Mouse (Mus musculus) myocyte (in vitro differentiated cells): Measurements from ENCODE around the gene Pard6b.

Source experiments
- CEBPB ChIP-seq: IDR thresholded peaks from 2 replicates; pipeline ENCODE4 v1.6.1; 2011; ENCODE audit warnings: mild to moderate bottlenecking, moderate library complexity; ENCODE audit not compliant: poor library complexity, insufficient read depth, severe bottlenecking
- E2F4 ChIP-seq: IDR thresholded peaks from one replicate; pipeline ENCODE4 v1.6.1; 2011; ENCODE audit warnings: mild to moderate bottlenecking, control low read depth, moderate library complexity; ENCODE audit not compliant: insufficient read depth
- MYOG ChIP-seq, 3 experiments: IDR thresholded peaks; one replicate each; pipeline ENCODE4 v1.6.1; 2011; ENCODE audit warnings: control low read depth in 2 of 3, low read depth in 2 of 3, mild to moderate bottlenecking in 2 of 3; ENCODE audit not compliant: insufficient read length in 2 of 3, control insufficient read depth in 1 of 3, insufficient read depth in 1 of 3
- POLR2A ChIP-seq: IDR thresholded peaks from one replicate; pipeline ENCODE4 v1.6.1; 2011; ENCODE audit warnings: low read depth, mild to moderate bottlenecking, control low read depth, moderate library complexity; ENCODE audit not compliant: insufficient read length
- POLR2AphosphoS2 ChIP-seq: IDR thresholded peaks from one replicate; pipeline ENCODE4 v1.6.1; 2011; ENCODE audit warnings: low read depth, control low read depth; ENCODE audit not compliant: insufficient read length
- REST ChIP-seq: IDR thresholded peaks from one replicate; pipeline ENCODE4 v1.6.1; 2011; ENCODE audit warnings: mild to moderate bottlenecking, control low read depth, moderate library complexity; ENCODE audit not compliant: insufficient read depth, insufficient read length
- TCF12 ChIP-seq: IDR thresholded peaks from one replicate; pipeline ENCODE4 v1.6.1; 2011; ENCODE audit warnings: mild to moderate bottlenecking, control low read depth; ENCODE audit not compliant: poor library complexity, insufficient read depth, severe bottlenecking
- USF1 ChIP-seq: IDR thresholded peaks from one replicate; pipeline ENCODE4 v1.6.1; 2011; ENCODE audit warnings: low read depth, mild to moderate bottlenecking, control low read depth, moderate library complexity

GRCm38 (mm10) chr2:168100008-168100407 is 19.2 kb downstream of the Pard6b start:
- no peak for TF ChIP-seq POLR2A
- no peak for TF ChIP-seq POLR2AphosphoS2
- TF ChIP-seq USF1: no peak
- no peak for TF ChIP-seq CEBPB
- TF ChIP-seq E2F4: no peak
- no peak for TF ChIP-seq MYOG (IDR thresholded peaks at IDR 0.05; ENCODE audit: control insufficient read depth in 1 of 3, insufficient read depth in 1 of 3, insufficient read length in 2 of 3, low read depth in 2 of 3)
- no peak for TF ChIP-seq TCF12
- no peak for TF ChIP-seq REST
